Mouse (Mus musculus) cerebellum, adult 11 months (tissue): ENCODE results near the gene Shisa9.
A peak's percentile ranks its signal among the peaks of the same experiment; 100 is the strongest.

Experiments
- DNase-seq: peaks from one replicate; pipeline ENCODE4 v3.0.0; 2022

The Shisa9 gene

DNA sequence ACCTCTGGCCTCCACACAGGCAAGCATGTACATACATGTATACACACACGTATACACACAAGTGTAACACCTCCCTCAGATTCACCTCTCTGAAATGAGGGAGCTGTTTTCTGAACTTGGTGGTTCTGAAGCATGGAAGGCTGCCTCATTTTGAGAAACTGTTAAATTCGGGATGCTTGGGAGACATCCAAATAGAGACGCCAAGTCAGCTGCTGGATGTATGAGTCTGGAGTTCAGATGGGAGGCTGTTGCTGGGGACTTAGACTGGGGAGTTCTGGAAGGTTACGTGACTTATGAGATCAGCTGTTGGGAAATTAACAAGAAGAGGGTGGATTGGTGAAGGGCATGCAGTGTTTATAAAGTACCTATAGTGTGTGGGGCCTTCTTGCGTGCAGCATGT lies 88.7 kb downstream of the Shisa9 start:
- no peak for DNase-seq

- DNase-seq, result no peak
Measured at GRCm38 (mm10) chr16:12076270-12076669, 92.4 kb downstream of the Shisa9 start.

- DNase-seq, result no peak
Measured at GRCm38 (mm10) chr16:12076700-12077099, 92.8 kb downstream of the Shisa9 start.

GRCm38 (mm10) chr16:12083082-12083481 lies 99.2 kb downstream of the Shisa9 start:
- no peak for DNase-seq

- no peak for DNase-seq
Measured at GRCm38 (mm10) chr16:12090604-12091235, 106.8 kb downstream of the Shisa9 start.

GRCm38 (mm10) chr16:12093253-12093652 lies 109.3 kb downstream of the Shisa9 start:
- DNase-seq, result no peak

- DNase-seq, result no peak
Measured at GRCm38 (mm10) chr16:12094784-12095315, 110.9 kb downstream of the Shisa9 start.

DNA sequence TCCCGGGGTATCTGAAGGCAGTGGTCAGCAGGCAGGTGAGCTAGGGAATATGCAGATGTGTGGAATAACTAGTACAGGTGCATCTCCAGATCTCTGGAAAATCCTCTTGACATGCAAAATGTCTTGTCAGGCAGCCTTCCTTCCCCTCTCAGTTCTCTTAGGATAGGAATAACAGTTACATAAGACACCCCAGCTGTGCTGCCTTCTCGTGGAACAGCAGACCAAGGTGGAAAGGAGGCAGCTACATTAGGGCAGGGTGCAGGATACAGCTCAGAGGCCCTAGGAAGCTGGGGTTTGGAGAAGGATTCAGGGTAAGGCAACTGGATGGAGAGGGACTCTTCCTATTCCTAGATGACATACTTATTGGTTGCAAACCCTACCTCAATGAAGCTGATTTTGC lies 111.5 kb downstream of the Shisa9 start:
- no peak for DNase-seq

GRCm38 (mm10) chr16:12108436-12108835 lies 124.5 kb downstream of the Shisa9 start:
- DNase-seq, result no peak

- no peak for DNase-seq
Measured at GRCm38 (mm10) chr16:12110851-12111437, 127.0 kb downstream of the Shisa9 start.

GRCm38 (mm10) chr16:12114396-12114795 lies 130.5 kb downstream of the Shisa9 start:
- no peak for DNase-seq

GRCm38 (mm10) chr16:12115040-12115856 lies 131.3 kb downstream of the Shisa9 start:
- DNase-seq, result no peak

- no peak for DNase-seq
Measured at GRCm38 (mm10) chr16:12116926-12117325, 133.0 kb downstream of the Shisa9 start.

- DNase-seq, result no peak
Measured at GRCm38 (mm10) chr16:12119463-12119862, 135.6 kb downstream of the Shisa9 start.

- DNase-seq, result no peak
Measured at GRCm38 (mm10) chr16:12129782-12130181, 145.9 kb downstream of the Shisa9 start.

DNA sequence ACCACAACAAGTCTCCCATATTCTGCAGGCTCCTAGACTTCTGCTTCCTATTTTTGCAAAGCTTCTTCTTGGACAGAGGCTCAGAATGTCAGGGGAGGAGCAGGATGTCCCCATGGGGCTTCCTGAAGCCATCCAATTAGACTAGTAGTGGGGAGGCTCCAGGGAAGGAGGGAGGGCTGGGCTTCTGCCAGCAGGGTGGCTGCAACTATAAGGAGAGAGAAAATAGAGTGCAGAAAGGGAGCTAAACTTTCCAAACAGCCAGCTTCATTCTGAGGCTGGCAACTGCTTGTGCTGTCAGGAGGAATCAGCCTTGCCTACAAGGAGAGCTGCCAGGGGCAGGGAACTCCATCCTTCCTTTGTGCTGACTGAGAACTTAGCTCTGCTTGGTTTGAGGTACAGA lies 162.8 kb downstream of the Shisa9 start:
- no peak for DNase-seq

DNA sequence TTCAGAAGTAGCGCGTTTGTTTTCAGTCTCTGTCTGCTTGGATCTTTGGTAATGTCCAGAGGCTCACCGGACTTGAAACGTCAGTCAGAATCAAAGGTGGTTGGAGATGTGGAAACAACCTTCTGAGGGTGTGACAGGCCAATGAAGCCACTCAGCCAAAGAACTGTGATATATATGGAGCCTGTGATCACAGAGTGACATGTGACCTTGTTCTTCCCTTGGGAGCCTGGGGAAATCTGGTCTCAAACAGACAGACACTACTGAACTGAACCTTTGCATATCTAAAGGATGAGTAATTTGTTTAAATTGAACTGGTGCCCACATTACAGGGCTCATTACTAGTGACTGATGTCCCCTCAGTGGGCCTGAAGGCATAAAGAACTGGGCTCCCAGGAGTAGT lies 168.1 kb downstream of the Shisa9 start:
- DNase-seq, result no peak

DNA sequence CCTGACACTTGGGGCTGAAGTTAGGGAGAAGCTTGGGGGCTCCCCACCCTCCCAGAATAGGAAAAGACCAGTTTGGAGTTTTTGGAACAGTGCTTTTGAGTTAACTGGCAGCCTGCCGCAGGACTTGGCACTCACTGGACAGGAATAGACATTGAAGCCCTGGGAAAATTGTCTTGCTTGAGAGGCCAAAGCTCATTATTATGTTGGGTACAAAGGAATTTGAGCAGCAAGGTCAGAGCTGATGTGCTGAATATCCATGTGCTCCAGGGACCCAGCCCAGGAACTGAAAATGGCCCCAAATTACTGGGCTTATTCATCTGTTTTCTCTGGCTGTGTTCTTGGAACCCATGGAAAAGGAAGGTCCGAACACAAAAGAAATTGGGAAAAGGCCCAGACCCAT lies 170.6 kb downstream of the Shisa9 start:
- peak; percentile 6 for DNase-seq

- DNase-seq, result no peak
Measured at GRCm38 (mm10) chr16:12173482-12174041, 189.6 kb downstream of the Shisa9 start.

DNA sequence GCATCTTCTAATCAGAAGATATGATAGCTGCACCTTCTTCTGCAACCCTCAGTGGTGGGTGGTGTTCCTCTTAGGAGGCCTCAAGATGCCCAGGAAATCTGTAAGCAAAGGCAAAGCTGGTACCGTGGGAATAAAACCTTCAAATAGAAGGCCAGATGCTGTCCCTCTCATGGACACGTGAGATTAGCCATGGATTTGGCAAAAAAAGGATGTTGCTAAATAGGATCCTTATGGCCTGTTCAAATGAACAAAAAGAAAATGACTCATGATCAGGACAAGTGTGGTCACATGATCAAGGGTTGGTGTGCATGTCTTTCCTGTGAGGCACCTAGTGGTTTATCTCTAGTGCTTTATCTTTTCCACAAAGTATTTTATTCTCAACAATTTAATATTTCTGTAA lies 194.1 kb downstream of the Shisa9 start:
- DNase-seq, result no peak

DNA sequence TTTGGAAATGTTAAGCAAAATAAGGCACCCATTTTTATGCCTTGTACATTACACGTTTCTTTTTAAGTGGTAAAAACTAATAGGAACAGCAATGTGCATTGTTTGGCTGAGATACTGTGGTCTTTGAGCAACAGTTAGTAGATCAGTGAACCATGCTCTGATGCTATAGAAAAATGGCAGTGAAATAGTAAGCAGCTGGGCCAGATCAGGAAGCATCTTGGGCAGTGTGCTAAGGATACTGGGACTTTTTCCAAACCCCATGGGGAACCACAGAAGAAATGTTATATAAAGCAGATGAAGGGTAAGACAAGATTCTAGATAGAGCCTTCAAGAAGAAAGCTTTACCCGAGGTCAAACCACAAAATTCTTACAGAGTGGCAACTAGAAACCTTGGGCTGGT lies 205.8 kb downstream of the Shisa9 start:
- no peak for DNase-seq

GRCm38 (mm10) chr16:12196841-12197240 lies 212.9 kb downstream of the Shisa9 start:
- no peak for DNase-seq

DNA sequence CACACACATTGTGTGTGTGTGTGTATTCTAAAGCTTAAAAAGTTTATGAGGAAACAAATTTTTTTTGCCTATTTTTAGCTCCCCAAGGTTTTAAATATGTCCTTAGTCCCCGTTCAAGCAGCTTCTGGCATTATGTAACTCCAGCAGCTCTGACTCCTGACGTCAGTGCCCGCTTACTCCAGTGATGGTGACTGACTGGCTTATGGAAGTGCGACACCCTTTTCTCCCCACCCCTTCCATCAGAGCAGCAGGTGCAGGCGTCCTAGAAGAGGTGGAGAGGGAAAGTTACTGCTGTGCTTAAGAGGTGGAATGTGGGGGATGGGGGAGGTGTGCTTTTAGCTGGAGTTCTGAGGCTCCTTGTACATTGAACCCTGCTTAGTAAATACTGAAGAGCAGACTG lies 213.7 kb downstream of the Shisa9 start:
- DNase-seq, result no peak

DNA sequence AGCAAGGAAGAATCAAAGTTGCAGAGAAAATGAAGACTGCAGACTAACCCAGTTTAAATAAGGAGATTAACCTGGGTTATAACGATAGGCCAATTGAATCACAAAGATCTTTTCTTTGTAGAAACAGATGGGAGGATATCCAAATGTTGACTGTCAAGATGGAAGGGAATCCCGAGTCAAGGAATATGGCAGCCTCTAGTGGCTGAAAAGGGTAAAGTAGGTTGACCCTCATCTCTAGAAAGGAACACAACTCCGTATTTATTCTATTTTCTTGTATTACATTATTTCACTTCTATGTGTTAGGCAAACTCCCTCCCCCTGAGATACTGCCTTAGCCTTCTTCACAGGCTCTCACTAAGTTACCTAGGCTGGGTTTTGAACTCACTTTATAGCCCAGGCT lies 217.3 kb downstream of the Shisa9 start:
- DNase-seq, result peak; percentile 4
